Mouse (Mus musculus) midbrain, embryonic 16.5 days (tissue): ENCODE data around the gene Bicra. TPM values are rescaled to one million over a fixed set of nuclear protein-coding genes. Genes with fewer than 3 reads are reported as not detected.

Experiments
- ATAC-seq: fragments of 200-750 bp; cut with Nextera tagmentation; 2 replicates; pipeline ENCODE4 v1.8.0; 2017; ENCODE audit warnings: moderate TSS enrichment
- H3K27ac ChIP-seq: fragments of 300-500 bp; sonication (generic); 2 replicates; pipeline ENCODE4 v1.5.1; 2014; ENCODE audit warnings: mild to moderate bottlenecking, low read length, mixed read lengths
- H3K27me3 ChIP-seq: fragments of 300-500 bp; sonication (generic); 2 replicates; pipeline ENCODE4 v1.6.1; 2014; ENCODE audit warnings: low read depth, low read length, mixed read lengths; ENCODE audit not compliant: control insufficient read depth, insufficient read depth
- H3K36me3 ChIP-seq: fragments of 300-500 bp; sonication (generic); 2 replicates; pipeline ENCODE4 v1.6.1; 2014; ENCODE audit warnings: mild to moderate bottlenecking, low read length, moderate library complexity, mixed read lengths; ENCODE audit not compliant: control insufficient read depth, insufficient read depth
- H3K4me1 ChIP-seq: fragments of 300-500 bp; sonication (generic); 2 replicates; pipeline ENCODE4 v1.6.1; 2014; ENCODE audit warnings: mild to moderate bottlenecking, low read length, mixed read lengths; ENCODE audit not compliant: control insufficient read depth, insufficient read depth
- H3K4me2 ChIP-seq: fragments of 300-500 bp; sonication (generic); 2 replicates; pipeline ENCODE4 v1.6.1; 2014; ENCODE audit warnings: mild to moderate bottlenecking, low read length, mixed read lengths
- H3K4me3 ChIP-seq: fragments of 300-500 bp; sonication (generic); 2 replicates; pipeline ENCODE4 v1.5.1; 2014; ENCODE audit warnings: low read depth, mild to moderate bottlenecking, low read length, moderate library complexity, mixed read lengths
- H3K9ac ChIP-seq: fragments of 300-500 bp; sonication (generic); 2 replicates; pipeline ENCODE4 v1.6.1; 2014; ENCODE audit warnings: low read depth, low read length, mixed read lengths
- H3K9me3 ChIP-seq: fragments of 300-500 bp; sonication (generic); replicated peaks from 2 replicates; pipeline ENCODE4 v1.6.1; 2014; ENCODE audit warnings: mild to moderate bottlenecking, low read length, mixed read lengths; ENCODE audit not compliant: control insufficient read depth, poor library complexity, severe bottlenecking
- WGBS: fragments of 180-500 bp; shearing (Covaris S2); extraction: QIAGEN DNeasy Blood & Tissue Kit; methylation state at CpG from one replicate; pipeline ENCODE4 v1.1.7; 2014; 5-methylcytosine and 5-hydroxymethylcytosine counted together
- polyA plus RNA-seq: library from polyadenylated mRNA; unstranded; fragments of >200 nt; fragmentation: Nextera tagmentation; extraction: Ambion mirVana; gene quantifications from 2 replicates; pipeline ENCODE4 v1.2.1, GENCODE M21; 2015

Gene Bicra
- polyA plus RNA-seq, 1 experiment from 2014 or later = 5.9 TPM

DNA sequence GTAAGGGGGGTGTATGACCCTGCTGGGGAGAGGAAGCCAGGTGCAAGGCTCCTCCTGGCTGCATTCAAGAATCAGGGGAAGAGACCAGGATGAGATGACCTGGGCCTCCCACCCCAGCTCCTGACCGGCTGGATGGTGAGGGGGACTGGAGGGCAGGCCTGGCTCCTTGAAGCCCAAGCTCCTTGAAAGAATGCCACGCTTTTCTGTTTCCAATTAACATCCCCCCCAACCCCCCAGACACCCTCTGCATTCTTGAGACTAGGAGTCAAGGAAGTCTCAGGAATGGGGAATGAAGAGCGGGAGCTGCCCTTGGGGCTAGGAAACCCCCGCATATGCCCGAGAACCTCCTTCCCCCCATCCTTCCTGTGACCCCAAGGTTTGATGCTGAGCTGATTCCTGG, 3.2 kb downstream of the Bicra start:
- no peak overlapping the region; the same call in 1 of the 2 replicates for H3K4me2 ChIP-seq
- no peaks in the 10 kb centered on the region for H3K9me3 ChIP-seq
- no peak for ATAC-seq
- WGBS = 38% methylated on average over 5 of the region's 5 CpGs
- no peaks in the 10 kb centered on the region for H3K27me3 ChIP-seq
- H3K27ac ChIP-seq = peak overlapping the region; percentile 53; the same call in 1 of the 2 replicates
- peaks cover 35% of the 10 kb centered on the region for H3K4me1 ChIP-seq
- H3K36me3 ChIP-seq = no peaks in the 10 kb centered on the region
- no peak overlapping the region for H3K4me3 ChIP-seq
- H3K9ac ChIP-seq = no peak overlapping the region

DNA sequence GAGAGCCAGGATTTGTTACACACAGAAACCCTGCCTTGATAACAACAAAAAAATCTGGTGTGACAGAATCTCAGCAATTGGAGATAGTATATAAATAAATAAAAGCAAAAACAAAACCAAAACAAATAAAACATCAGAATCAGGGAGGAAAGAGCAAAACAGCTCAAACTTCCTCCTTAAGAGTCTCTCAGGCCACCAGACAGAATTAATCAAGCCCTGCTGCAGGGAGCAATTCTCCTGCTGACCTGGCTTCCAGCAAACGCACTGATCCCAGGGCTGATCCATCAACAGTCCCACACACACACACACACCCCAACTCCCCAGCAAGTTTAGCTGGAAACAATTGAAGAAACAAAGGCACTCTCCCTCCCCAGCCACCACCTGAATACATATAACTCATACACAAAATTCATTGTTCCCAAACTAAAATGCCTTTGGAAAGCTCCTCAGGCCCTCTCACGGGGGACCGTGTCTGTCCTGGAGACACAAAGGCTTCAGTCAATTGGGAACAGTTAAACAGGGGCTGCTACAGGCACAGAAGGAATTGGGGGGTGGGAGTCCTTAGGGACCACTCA, 3.8 kb downstream of the Bicra start:
- Histone ChIP-seq H3K4me3 (no peak overlapping the region), H3K4me2 (peak overlapping the region; percentile 8; the same call in 1 of the 2 replicates), H3K27me3 (no peaks in the 10 kb centered on the region), H3K9me3 (no peaks in the 10 kb centered on the region), H3K9ac (no peak overlapping the region; the same call in 1 of the 2 replicates), H3K4me1 (peaks cover 29% of the 10 kb centered on the region), H3K27ac (peak overlapping the region; percentile 53; the same call in 1 of the 2 replicates), H3K36me3 (no peaks in the 10 kb centered on the region)
- ATAC-seq = no peak
- 10% methylated on average over 3 of the region's 3 CpGs for WGBS

- 76% methylated on average over 10 of the region's 10 CpGs for WGBS
- H3K36me3 ChIP-seq = no peaks in the 10 kb centered on the region
- H3K4me3 ChIP-seq = no peak overlapping the region
- no peak overlapping the region for H3K4me2 ChIP-seq
- H3K4me1 ChIP-seq = peaks cover 28% of the 10 kb centered on the region
- no peak overlapping the region for H3K27ac ChIP-seq
- H3K9ac ChIP-seq = no peak overlapping the region
- no peaks in the 10 kb centered on the region for H3K27me3 ChIP-seq
- no peak for ATAC-seq
- H3K9me3 ChIP-seq = no peaks in the 10 kb centered on the region
Observed at GRCm38 (mm10) chr7:16042850-16043775, 4.6 kb downstream of the Bicra start.

- Histone ChIP-seq H3K4me2 (no peak overlapping the region), H3K27me3 (no peaks in the 10 kb centered on the region), H3K4me1 (peaks cover 28% of the 10 kb centered on the region), H3K9ac (no peak overlapping the region), H3K36me3 (no peaks in the 10 kb centered on the region), H3K27ac (no peak overlapping the region), H3K4me3 (no peak overlapping the region), H3K9me3 (no peaks in the 10 kb centered on the region)
- ATAC-seq = no peak
- WGBS = 93% methylated on average over 2 of the region's 2 CpGs
Observed at GRCm38 (mm10) chr7:16041208-16041607, 6.5 kb downstream of the Bicra start.

GRCm38 (mm10) chr7:16039363-16039762, 8.4 kb downstream of the Bicra start:
- H3K9me3 ChIP-seq = no peaks in the 10 kb centered on the region
- WGBS = 97% methylated on average over 5 of the region's 5 CpGs
- no peaks in the 10 kb centered on the region for H3K36me3 ChIP-seq
- H3K4me3 ChIP-seq = no peak overlapping the region
- no peaks in the 10 kb centered on the region for H3K27me3 ChIP-seq
- no peak overlapping the region for H3K4me2 ChIP-seq
- no peak for ATAC-seq
- no peak overlapping the region for H3K9ac ChIP-seq
- no peak overlapping the region for H3K27ac ChIP-seq
- peaks cover 11% of the 10 kb centered on the region for H3K4me1 ChIP-seq

- Histone ChIP-seq H3K4me3 (no peak overlapping the region), H3K27ac (no peak overlapping the region), H3K9me3 (no peaks in the 10 kb centered on the region), H3K9ac (no peak overlapping the region), H3K36me3 (no peaks in the 10 kb centered on the region), H3K27me3 (no peaks in the 10 kb centered on the region), H3K4me1 (no peaks in the 10 kb centered on the region), H3K4me2 (no peak overlapping the region)
- ATAC-seq = no peak
- whole genome bisulfite sequencing = 96% methylated on average over 6 of the region's 6 CpGs
Observed at GRCm38 (mm10) chr7:16036972-16037371, 10.7 kb downstream of the Bicra start.

GRCm38 (mm10) chr7:16033580-16034461, 13.9 kb downstream of the Bicra start:
- Histone ChIP-seq H3K4me3 (no peak overlapping the region), H3K4me2 (no peak overlapping the region), H3K9me3 (no peaks in the 10 kb centered on the region), H3K9ac (no peak overlapping the region), H3K27me3 (no peaks in the 10 kb centered on the region), H3K36me3 (peaks cover 3% of the 10 kb centered on the region; the same call in 1 of the 2 replicates), H3K27ac (no peak overlapping the region), H3K4me1 (no peaks in the 10 kb centered on the region; the same call in 1 of the 2 replicates)
- WGBS = 95% methylated on average over 8 of the region's 8 CpGs
- no peak for ATAC-seq

GRCm38 (mm10) chr7:16033059-16033458, 14.7 kb downstream of the Bicra start:
- Histone ChIP-seq H3K9me3 (no peaks in the 10 kb centered on the region), H3K9ac (no peak overlapping the region), H3K4me1 (no peaks in the 10 kb centered on the region; the same call in 1 of the 2 replicates), H3K27me3 (no peaks in the 10 kb centered on the region), H3K27ac (no peak overlapping the region), H3K4me2 (no peak overlapping the region), H3K36me3 (peaks cover 3% of the 10 kb centered on the region; the same call in 1 of the 2 replicates), H3K4me3 (no peak overlapping the region)
- WGBS = 100% methylated on average over 1 of the region's 1 CpGs
- no peak for ATAC-seq
